Mouse (Mus musculus) CH12.LX (cell line): ENCODE measurements at regions not wholly inside any gene's neighbourhood (a gene's known extent, or its start where the extent isn't known, plus 50 kb on each side); places are given as distances from the start of the nearest gene placed in this dataset.

Experiments used
- CHD2 ChIP-seq: IDR thresholded peaks from 2 replicates; pipeline ENCODE4 v1.6.1; 2011; ENCODE audit warnings: low read length, improper control_type of control experiment
- CTCF ChIP-seq, 2 experiments: IDR thresholded peaks in 1 of 2; conservative IDR thresholded peaks in 1 of 2; 2 replicates each; pipeline ENCODE4 v1.5.1; 2011 to 2012; ENCODE audit warnings: low read depth in 2 of 2, low read length in 2 of 2, improper control_type of control experiment in 1 of 2, inconsistent platforms in 1 of 2, mild to moderate bottlenecking in 1 of 2, moderate library complexity in 1 of 2
- ELF1 ChIP-seq: IDR thresholded peaks from 2 replicates; pipeline ENCODE4 v1.6.1; 2014; ENCODE audit warnings: low read depth, mild to moderate bottlenecking, inconsistent platforms, low read length, improper control_type of control experiment
- EP300 ChIP-seq: IDR thresholded peaks from 2 replicates; pipeline ENCODE4 v1.6.1; 2011; ENCODE audit warnings: low read length, improper control_type of control experiment
- GABPA ChIP-seq: IDR thresholded peaks from 2 replicates; pipeline ENCODE4 v1.6.1; 2012; ENCODE audit warnings: low read depth, low read length, improper control_type of control experiment, inconsistent platforms; ENCODE audit not compliant: insufficient replicate concordance
- JUN ChIP-seq: IDR thresholded peaks from 2 replicates; pipeline ENCODE4 v1.6.1; 2011; ENCODE audit warnings: low read depth, mild to moderate bottlenecking, low read length, improper control_type of control experiment, moderate library complexity; ENCODE audit not compliant: insufficient read depth
- MAX ChIP-seq: IDR thresholded peaks from 2 replicates; pipeline ENCODE4 v1.6.1; 2011; ENCODE audit warnings: low read length, improper control_type of control experiment
- NRF1 ChIP-seq: IDR thresholded peaks from 2 replicates; pipeline ENCODE4 v1.6.1; 2014; ENCODE audit warnings: low read depth, mild to moderate bottlenecking, inconsistent platforms, low read length, improper control_type of control experiment, moderate library complexity
- POLR2A ChIP-seq: IDR thresholded peaks from 2 replicates; pipeline ENCODE4 v1.6.1; 2011; ENCODE audit warnings: low read depth, mild to moderate bottlenecking, improper control_type of control experiment, low read length
- UBTF ChIP-seq: IDR thresholded peaks from 2 replicates; pipeline ENCODE4 v1.6.1; 2012; ENCODE audit warnings: low read depth, mild to moderate bottlenecking, inconsistent platforms, low read length, improper control_type of control experiment, moderate library complexity
- USF1 ChIP-seq: IDR thresholded peaks from 2 replicates; pipeline ENCODE4 v1.6.1; 2014; ENCODE audit warnings: low read depth, mild to moderate bottlenecking, inconsistent platforms, low read length, improper control_type of control experiment

DNA sequence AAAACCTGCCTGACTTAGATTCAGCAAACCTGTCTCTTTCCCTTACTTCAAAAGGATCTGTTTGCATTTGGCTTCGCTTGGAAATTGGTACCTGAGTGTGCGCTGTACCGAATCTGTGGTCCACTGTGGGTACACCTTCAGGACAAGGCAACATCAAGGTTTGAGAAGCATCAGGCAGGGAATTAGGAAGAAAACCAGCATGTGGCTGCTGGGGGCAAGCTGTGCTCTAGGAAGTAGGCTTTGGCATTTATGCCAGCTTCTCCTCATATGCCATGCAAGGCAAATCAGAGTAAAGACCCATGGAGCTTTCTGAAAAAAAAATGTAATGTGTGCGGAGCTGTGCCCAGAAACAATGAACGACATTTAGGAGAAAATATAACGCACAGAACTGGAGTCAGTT is 1031.6 kb upstream of the Adgrl4 start:
- TF ChIP-seq UBTF (no peak), CTCF (conservative IDR thresholded peaks at IDR 0.05 in 1 of 2, IDR thresholded peaks at IDR 0.05 in 1 of 2; ENCODE audit: low read depth in 2 of 2, low read length in 2 of 2) (no peak), POLR2A (no peak), CHD2 (no peak), USF1 (no peak), JUN (no peak), ELF1 (no peak), GABPA (no peak), MAX (no peak), EP300 (no peak), NRF1 (no peak)
